In the genomic region with DNA sequence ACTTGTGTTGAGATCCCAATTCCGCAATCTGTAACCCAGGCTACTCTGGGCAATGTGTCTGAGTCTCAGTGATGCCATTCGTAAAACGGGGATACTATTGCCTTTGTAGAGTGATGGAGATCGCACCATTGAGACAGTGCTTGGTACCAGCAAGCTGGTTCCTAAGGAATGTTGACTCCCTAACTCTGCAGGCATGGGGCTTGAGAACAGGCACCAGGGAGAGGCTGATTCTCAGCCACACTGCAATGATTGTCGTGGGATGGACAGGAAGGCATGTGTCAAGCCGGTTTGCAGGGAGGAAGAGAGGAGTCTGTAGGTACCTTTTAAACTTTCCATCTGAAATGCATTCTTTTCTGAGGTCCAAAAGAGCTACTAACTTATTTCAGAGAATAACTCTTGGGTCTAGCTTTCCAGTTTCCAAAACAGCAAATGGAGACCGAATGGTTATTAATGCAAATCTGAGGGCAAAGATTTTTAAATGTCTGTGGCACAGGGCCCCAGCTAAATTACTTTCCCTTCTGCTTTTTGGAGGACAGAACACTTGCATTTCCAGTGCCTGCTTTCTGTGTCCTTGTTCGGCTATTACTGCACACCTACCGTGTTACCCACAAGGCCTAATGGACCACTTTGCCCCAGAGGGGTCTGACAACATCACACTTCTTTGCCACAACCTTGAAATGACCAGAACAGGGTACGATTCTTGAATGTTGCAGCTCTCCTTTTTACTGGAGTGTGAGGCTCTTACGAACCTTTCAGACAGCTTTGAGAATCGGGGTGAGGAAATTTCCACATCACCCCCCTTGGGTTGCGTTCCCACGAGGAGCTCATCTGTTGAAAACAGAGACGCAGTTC, we compare ENCODE assay signal across 16 mouse cellular contexts. TPM values are rescaled to one million over a fixed set of nuclear protein-coding genes. Genes with fewer than 3 reads are reported as not detected.
"Had no signal": no experiment of that assay in that cellular context is flagged by ENCODE, and none has a peak within 500 bp of the region (broad histone marks: within the 10 kb centered on the region; RNA-seq: fewer than 3 reads in every experiment).

No protein-coding gene starts in this region.

- H3K4me1 ChIP-seq: kidney, embryonic 15.5 days; limb, embryonic 15.5 days; midbrain, embryonic 12.5 days had no signal

- H3K9ac ChIP-seq: kidney, embryonic 15.5 days; limb, embryonic 15.5 days; liver, embryonic 12.5 days; lung, embryonic 14.5 days; midbrain, embryonic 12.5 days had no signal

- H3K4me3 ChIP-seq: kidney, embryonic 15.5 days; limb, embryonic 15.5 days; liver, embryonic 12.5 days; midbrain, embryonic 12.5 days had no signal

- H3K27me3 ChIP-seq: kidney, embryonic 15.5 days; limb, embryonic 15.5 days; liver, embryonic 12.5 days; midbrain, embryonic 12.5 days had no signal

- H3K36me3 ChIP-seq: kidney, embryonic 15.5 days; limb, embryonic 15.5 days; liver, embryonic 12.5 days; midbrain, embryonic 12.5 days had no signal

- H3K4me2 ChIP-seq: kidney, embryonic 15.5 days; limb, embryonic 15.5 days; liver, embryonic 12.5 days; lung, embryonic 14.5 days; midbrain, embryonic 12.5 days had no signal

- DNase-seq: kidney, postnatal 25 days; lung, embryonic 14.5 days; lung, postnatal 10 days; right cerebral cortex, postnatal 14 days; thymus, adult 18-20 months; thymus, postnatal 4 days had no signal

- H3K27ac ChIP-seq: kidney, embryonic 15.5 days; limb, embryonic 15.5 days; liver, embryonic 12.5 days; midbrain, embryonic 12.5 days had no signal

RNA-seq across cellular contexts. Expression of a gene that starts 6.1 kb away (rescaled TPM):
- total RNA-seq: megakaryocyte-erythroid progenitor cell, adult 5-6 weeks had no signal
- polyA plus RNA-seq: intestine, postnatal 0 days; kidney, embryonic 15.5 days; limb, embryonic 11.5 days; limb, embryonic 15.5 days; liver, embryonic 12.5 days; liver, embryonic 16.5 days; lung, embryonic 14.5 days; midbrain, embryonic 12.5 days; spleen, adult 2 months; stomach, embryonic 16.5 days had no signal
